Mouse (Mus musculus): Measurements from ENCODE around the gene Gimap8.
A peak's percentile ranks its signal among the peaks of the same experiment; 100 is the strongest.

DNA sequence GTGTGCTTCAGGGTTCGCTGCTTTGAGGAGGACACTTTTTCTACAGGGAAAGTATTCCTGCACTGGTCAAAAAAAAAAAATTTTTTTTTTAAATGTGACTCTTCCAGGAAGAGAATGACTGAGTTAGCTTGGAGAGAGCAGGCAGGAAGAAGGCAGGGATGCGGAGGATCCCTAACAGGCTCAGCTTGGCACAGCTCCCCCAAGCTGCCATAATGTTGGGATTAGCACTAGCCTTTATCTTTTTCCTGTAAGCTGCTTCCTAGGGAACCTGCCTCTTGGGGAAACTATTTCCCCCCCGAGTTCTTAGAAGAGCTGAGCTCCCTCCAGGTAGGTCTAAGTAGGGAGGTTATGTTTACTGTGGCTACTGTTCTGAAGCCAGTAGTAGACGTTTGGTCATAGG is 37.8 kb downstream of the Gimap8 start:
- TF ChIP-seq RCOR1 (conservative IDR thresholded peaks at IDR 0.05; ENCODE audit: low read depth, low read length) (no peak), CTCF (conservative IDR thresholded peaks at IDR 0.05 in 1 of 2, IDR thresholded peaks at IDR 0.05 in 1 of 2; ENCODE audit: low read depth in 2 of 2, low read length in 2 of 2) (no peak), IRF4 (IDR thresholded peaks at IDR 0.05; ENCODE audit: low read depth, low read length) (no peak), USF1 (IDR thresholded peaks at IDR 0.05; ENCODE audit: low read depth, low read length) (no peak), MAX (IDR thresholded peaks at IDR 0.05; ENCODE audit: low read length) (no peak), POLR2A (IDR thresholded peaks at IDR 0.05; ENCODE audit: low read depth, low read length) (no peak), BHLHE40 (IDR thresholded peaks at IDR 0.05; ENCODE audit: low read depth, low read length) (no peak), MYC (IDR thresholded peaks at IDR 0.05; ENCODE audit: low read depth, low read length) (no peak), EP300 (IDR thresholded peaks at IDR 0.05; ENCODE audit: low read length) (no peak), JUND (conservative IDR thresholded peaks at IDR 0.05; ENCODE audit: low read depth, low read length) (no peak), POLR2AphosphoS2 (IDR thresholded peaks at IDR 0.05; ENCODE audit: low read depth, low read length) (no peak), JUN (IDR thresholded peaks at IDR 0.05; ENCODE audit: insufficient read depth, low read depth, low read length) (no peak), UBTF (IDR thresholded peaks at IDR 0.05; ENCODE audit: low read depth, low read length) (0 out of 2 replicates have a peak, but pooled peaks have one; percentile 14), CHD2 (IDR thresholded peaks at IDR 0.05; ENCODE audit: low read length) (no peak)
